Mouse (Mus musculus) embryonic facial prominence, embryonic 11.5 days (tissue): ENCODE results near the gene Nit1. TPM values are rescaled to one million over a fixed set of nuclear protein-coding genes. Genes with fewer than 3 reads are reported as not detected.

Source experiments
- ATAC-seq: fragments of 200-750 bp; cut with Nextera tagmentation; replicated peaks from 2 replicates; pipeline ENCODE4 v1.8.0; 2017; ENCODE audit warnings: low read depth; ENCODE audit not compliant: insufficient number of reproducible peaks, low FRiP score, low TSS enrichment
- DNase-seq: peaks from one replicate; pipeline ENCODE4 v3.0.0-alpha.2; 2015; ENCODE audit warnings: low spot score
- H3K27ac ChIP-seq: fragments of 300-500 bp; sonication (generic); replicated peaks from 2 replicates; pipeline ENCODE4 v1.5.1; 2014; ENCODE audit warnings: mild to moderate bottlenecking, low read depth, low read length, control low read depth
- H3K27me3 ChIP-seq: fragments of 300-500 bp; sonication (generic); 2 replicates; pipeline ENCODE4 v1.6.1; 2014; ENCODE audit warnings: mild to moderate bottlenecking, low read length, moderate library complexity, mixed read lengths; ENCODE audit not compliant: control insufficient read depth, insufficient read depth
- H3K36me3 ChIP-seq: fragments of 300-500 bp; sonication (generic); replicated peaks from 2 replicates; pipeline ENCODE4 v1.6.1; 2014; ENCODE audit warnings: low read depth, mild to moderate bottlenecking, low read length, moderate library complexity, mixed read lengths; ENCODE audit not compliant: control insufficient read depth, insufficient read depth
- H3K4me1 ChIP-seq: fragments of 300-500 bp; sonication (generic); 2 replicates; pipeline ENCODE4 v1.6.1; 2014; ENCODE audit warnings: low read length, mixed read lengths; ENCODE audit not compliant: control insufficient read depth, insufficient read depth
- H3K4me2 ChIP-seq: fragments of 300-500 bp; sonication (generic); 2 replicates; pipeline ENCODE4 v1.6.1; 2014; ENCODE audit warnings: low read depth, mild to moderate bottlenecking, control low read depth, low read length, moderate library complexity
- H3K4me3 ChIP-seq: fragments of 300-500 bp; sonication (generic); 2 replicates; pipeline ENCODE4 v1.5.1; 2014; ENCODE audit warnings: low read depth, low read length, control low read depth
- H3K9ac ChIP-seq: fragments of 300-500 bp; sonication (generic); replicated peaks from 2 replicates; pipeline ENCODE4 v1.6.1; 2014; ENCODE audit warnings: mild to moderate bottlenecking, control low read depth, low read length
- H3K9me3 ChIP-seq: fragments of 300-500 bp; sonication (generic); replicated peaks from 2 replicates; pipeline ENCODE4 v1.6.1; 2016; ENCODE audit warnings: mild to moderate bottlenecking, low read length, inconsistent platforms, mixed read lengths; ENCODE audit not compliant: control insufficient read depth
- WGBS: fragments of 180-500 bp; shearing (Covaris S2); extraction: QIAGEN DNeasy Blood & Tissue Kit; methylation state at CpG from one replicate; pipeline ENCODE4 v1.1.7; 2014; 5-methylcytosine and 5-hydroxymethylcytosine counted together
- polyA plus RNA-seq: library from polyadenylated mRNA; unstranded; fragments of >200 nt; fragmentation: Nextera tagmentation; extraction: Ambion mirVana; gene quantifications from 2 replicates; pipeline ENCODE4 v1.2.1, GENCODE M21; 2014

Gene Nit1
- 29.8 and 31.5 TPM in 2 replicates for polyA plus RNA-seq

- peak within 1 kb of the TSS; percentile 91 for H3K4me3 ChIP-seq
- DNase-seq: peak; percentile 94
- peak within 1 kb of the TSS; percentile 52 for H3K4me2 ChIP-seq
- H3K27me3 ChIP-seq: no peaks in the 10 kb centered on the region
- no peaks in the 10 kb centered on the region; the same call in 1 of the 2 replicates for H3K9me3 ChIP-seq
- H3K27ac ChIP-seq: no peak within 1 kb of the TSS; the same call in 1 of the 2 replicates
- H3K9ac ChIP-seq: peak within 1 kb of the TSS; percentile 87
- peaks cover 5% of the 10 kb centered on the region for H3K36me3 ChIP-seq
- ATAC-seq: peak; percentile 87
- WGBS: 1% methylated on average over 53 of the region's 53 CpGs
- no peaks in the 10 kb centered on the region for H3K4me1 ChIP-seq
These were observed at the start of gene Nit1, which contains the start of gene Pfdn2 for GRCm38 (mm10) chr1:171345225-171346094. TSS of gene Nit1 (minus strand) at chr1:171345646. TSS of gene Pfdn2 (plus strand) at chr1:171345670.

- no peak for ATAC-seq
- DNase-seq: no peak
- 92% methylated on average over 4 of the region's 4 CpGs for WGBS
- H3K9me3 ChIP-seq: no peaks in the 10 kb centered on the region
- no peak overlapping the region for H3K4me2 ChIP-seq
- no peak overlapping the region for H3K9ac ChIP-seq
- no peaks in the 10 kb centered on the region for H3K27me3 ChIP-seq
- H3K27ac ChIP-seq: no peak overlapping the region
- H3K4me3 ChIP-seq: no peak overlapping the region
- no peaks in the 10 kb centered on the region for H3K4me1 ChIP-seq
- no peaks in the 10 kb centered on the region for H3K36me3 ChIP-seq
These were observed 44.7 kb upstream of the Nit1 start for GRCm38 (mm10) chr1:171390101-171390500.

GRCm38 (mm10) chr1:171388376-171389102, 43.1 kb upstream of the Nit1 start, which contains the start of gene Arhgap30:
TSS of gene Arhgap30 (plus strand) at chr1:171388954.
- no peak for ATAC-seq
- H3K36me3 ChIP-seq: no peaks in the 10 kb centered on the region

GRCm38 (mm10) chr1:171387099-171387498, 41.7 kb upstream of the Nit1 start:
- 12% methylated on average over 6 of the region's 6 CpGs for WGBS
- Histone ChIP-seq H3K4me1 (no peaks in the 10 kb centered on the region), H3K36me3 (no peaks in the 10 kb centered on the region), H3K4me3 (no peak overlapping the region), H3K4me2 (no peak overlapping the region), H3K9me3 (no peaks in the 10 kb centered on the region), H3K9ac (no peak overlapping the region), H3K27ac (no peak overlapping the region), H3K27me3 (no peaks in the 10 kb centered on the region)
- ATAC-seq (no peak), DNase-seq (peak; percentile 64)

More at GRCm38 (mm10) chr1:171388376-171389102, 43.1 kb upstream of the Nit1 start, which contains the start of gene Arhgap30:
- H3K27ac ChIP-seq: no peak within 1 kb of the TSS
- 80% methylated on average over 15 of the region's 15 CpGs for WGBS
- H3K9me3 ChIP-seq: no peaks in the 10 kb centered on the region
- H3K4me3 ChIP-seq: no peak within 1 kb of the TSS
- H3K4me2 ChIP-seq: no peak within 1 kb of the TSS
- no peak for DNase-seq
- H3K27me3 ChIP-seq: no peaks in the 10 kb centered on the region
- no peak within 1 kb of the TSS for H3K9ac ChIP-seq
- H3K4me1 ChIP-seq: no peaks in the 10 kb centered on the region

GRCm38 (mm10) chr1:171385171-171385570, 39.7 kb upstream of the Nit1 start:
- Histone ChIP-seq H3K27ac (no peak overlapping the region), H3K36me3 (no peaks in the 10 kb centered on the region), H3K4me2 (no peak overlapping the region)

GRCm38 (mm10) chr1:171384361-171384760, 38.9 kb upstream of the Nit1 start:
- no peaks in the 10 kb centered on the region for H3K36me3 ChIP-seq
- H3K4me3 ChIP-seq: no peak overlapping the region
- no peak overlapping the region for H3K4me2 ChIP-seq
- H3K27me3 ChIP-seq: peaks cover 4% of the 10 kb centered on the region; the same call in 1 of the 2 replicates
- no peak overlapping the region for H3K27ac ChIP-seq
- DNase-seq: no peak
- no peak for ATAC-seq
- no peak overlapping the region for H3K9ac ChIP-seq
- H3K4me1 ChIP-seq: no peaks in the 10 kb centered on the region
- WGBS: 59% methylated on average over 9 of the region's 9 CpGs
- no peaks in the 10 kb centered on the region for H3K9me3 ChIP-seq

More at GRCm38 (mm10) chr1:171385171-171385570, 39.7 kb upstream of the Nit1 start:
- DNase-seq: no peak
- Histone ChIP-seq H3K27me3 (peaks cover 4% of the 10 kb centered on the region; the same call in 1 of the 2 replicates), H3K9ac (no peak overlapping the region; the same call in 1 of the 2 replicates), H3K4me1 (no peaks in the 10 kb centered on the region), H3K9me3 (no peaks in the 10 kb centered on the region), H3K4me3 (no peak overlapping the region)
- ATAC-seq: no peak
- 64% methylated on average over 9 of the region's 9 CpGs for WGBS

GRCm38 (mm10) chr1:171382096-171382620, 36.7 kb upstream of the Nit1 start:
- no peak overlapping the region for H3K4me2 ChIP-seq
- ATAC-seq: no peak
- no peaks in the 10 kb centered on the region for H3K9me3 ChIP-seq
- no peak for DNase-seq
- no peak overlapping the region for H3K9ac ChIP-seq
- no peaks in the 10 kb centered on the region for H3K36me3 ChIP-seq
- H3K4me1 ChIP-seq: no peaks in the 10 kb centered on the region
- no peak overlapping the region for H3K27ac ChIP-seq
- 79% methylated on average over 11 of the region's 11 CpGs for WGBS
- H3K4me3 ChIP-seq: no peak overlapping the region
- peaks cover 4% of the 10 kb centered on the region; the same call in 1 of the 2 replicates for H3K27me3 ChIP-seq
